Mouse (Mus musculus) liver, embryonic 14.5 days (tissue): ENCODE data around the gene Gpr156.

Experiments used
- CTCF ChIP-seq: IDR thresholded peaks from 2 replicates; pipeline ENCODE4 v1.5.1; 2016; ENCODE audit warnings: antibody characterized with exemption, low read depth, control low read depth
- EP300 ChIP-seq: IDR thresholded peaks from 2 replicates; pipeline ENCODE4 v1.6.1; 2016; ENCODE audit warnings: antibody characterized with exemption, low read depth

GRCm38 (mm10) chr16:37879750-37880419 is 36.4 kb upstream of the Gpr156 start:
- TF ChIP-seq CTCF = no peak
- no peak for TF ChIP-seq EP300
